Mouse (Mus musculus): ENCODE measurements at regions not wholly inside any gene's neighbourhood (a gene's known extent, or its start where the extent isn't known, plus 50 kb on each side); places are given as distances from the start of the nearest gene placed in this dataset.

DNA sequence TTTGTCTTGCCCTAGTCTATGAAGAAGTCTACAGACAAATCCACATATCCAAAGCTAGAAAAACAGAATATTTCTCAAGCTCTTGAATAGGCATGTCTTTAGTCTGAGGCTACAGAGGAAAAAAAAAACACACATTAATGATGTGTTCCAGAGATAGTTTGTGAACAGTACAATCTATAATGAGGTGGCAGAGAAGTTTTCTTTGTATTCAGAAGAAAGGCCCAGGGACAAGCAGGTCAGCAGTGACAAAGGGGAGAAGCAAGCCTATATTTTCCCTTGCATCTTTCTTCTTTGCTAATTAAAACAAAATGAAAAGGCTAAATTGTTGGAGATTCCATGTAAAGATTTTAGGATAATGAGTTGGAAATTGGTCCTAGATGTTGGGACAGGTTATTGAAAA lies 414.7 kb downstream of the Tmem161b start:
- H3K27ac ChIP-seq = no peak overlapping the region
- H3K9ac ChIP-seq (ENCODE audit: low read depth, low read length) = no peak overlapping the region
- no peaks in the 10 kb centered on the region for H3K79me2 ChIP-seq (replicated peaks; ENCODE audit: control insufficient read depth, insufficient read depth, low read length)
- TF ChIP-seq CTCF (IDR thresholded peaks at IDR 0.05) = no peak
- no peak for TF ChIP-seq POLR2A (IDR thresholded peaks at IDR 0.05; ENCODE audit: insufficient read depth, low read depth, low read length)
- TF ChIP-seq EP300 (IDR thresholded peaks at IDR 0.05; ENCODE audit: insufficient read depth, low read depth, low read length) = no peak
- no peaks in the 10 kb centered on the region for H3K27me3 ChIP-seq (ENCODE audit: control insufficient read depth, insufficient read depth, low read length)
- DNase-seq = no peak
- no peak overlapping the region for H3K4me3 ChIP-seq
- no peaks in the 10 kb centered on the region for H3K36me3 ChIP-seq (ENCODE audit: control insufficient read depth, insufficient read depth, low read length)
- intact Hi-C loops (cut with DNase I) = no loop called here
- no peaks in the 10 kb centered on the region for H3K4me1 ChIP-seq (ENCODE audit: control insufficient read depth, insufficient read depth, low read length)

DNA sequence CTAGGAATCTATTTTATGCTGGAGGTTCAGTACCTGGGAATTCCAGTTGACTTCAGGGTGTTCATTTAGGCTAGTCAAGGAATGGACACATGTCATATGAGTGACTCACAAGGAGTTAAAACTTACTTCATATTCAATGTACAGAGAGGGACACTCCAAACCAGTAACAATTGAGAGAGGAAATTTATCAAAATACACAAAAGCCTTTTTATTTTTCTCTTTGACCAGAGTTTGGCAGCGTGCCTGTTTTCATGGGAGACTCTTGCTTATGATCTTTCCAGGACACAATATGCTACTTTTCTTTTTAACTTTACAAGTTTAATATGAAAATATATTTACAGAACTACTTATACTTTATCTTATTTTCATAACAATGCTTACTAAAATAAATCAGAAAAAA lies 415.5 kb downstream of the Tmem161b start:
- no peak overlapping the region for H3K27ac ChIP-seq
- H3K9ac ChIP-seq (ENCODE audit: low read depth, low read length) = no peak overlapping the region
- H3K79me2 ChIP-seq (replicated peaks; ENCODE audit: control insufficient read depth, insufficient read depth, low read length) = no peaks in the 10 kb centered on the region
- H3K36me3 ChIP-seq (ENCODE audit: control insufficient read depth, insufficient read depth, low read length) = no peaks in the 10 kb centered on the region
- 62% methylated on average over 1 of the region's 1 CpGs for WGBS
- DNase-seq = no peak
- no peaks in the 10 kb centered on the region for H3K27me3 ChIP-seq (ENCODE audit: control insufficient read depth, insufficient read depth, low read length)
- TF ChIP-seq CTCF (IDR thresholded peaks at IDR 0.05) = no peak
- no peak for TF ChIP-seq POLR2A (IDR thresholded peaks at IDR 0.05; ENCODE audit: insufficient read depth, low read depth, low read length)
- no peak for TF ChIP-seq EP300 (IDR thresholded peaks at IDR 0.05; ENCODE audit: insufficient read depth, low read depth, low read length)
- intact Hi-C loops (cut with DNase I) = no loop called here
- no peak overlapping the region for H3K4me3 ChIP-seq
- no peaks in the 10 kb centered on the region for H3K4me1 ChIP-seq (ENCODE audit: control insufficient read depth, insufficient read depth, low read length)

DNA sequence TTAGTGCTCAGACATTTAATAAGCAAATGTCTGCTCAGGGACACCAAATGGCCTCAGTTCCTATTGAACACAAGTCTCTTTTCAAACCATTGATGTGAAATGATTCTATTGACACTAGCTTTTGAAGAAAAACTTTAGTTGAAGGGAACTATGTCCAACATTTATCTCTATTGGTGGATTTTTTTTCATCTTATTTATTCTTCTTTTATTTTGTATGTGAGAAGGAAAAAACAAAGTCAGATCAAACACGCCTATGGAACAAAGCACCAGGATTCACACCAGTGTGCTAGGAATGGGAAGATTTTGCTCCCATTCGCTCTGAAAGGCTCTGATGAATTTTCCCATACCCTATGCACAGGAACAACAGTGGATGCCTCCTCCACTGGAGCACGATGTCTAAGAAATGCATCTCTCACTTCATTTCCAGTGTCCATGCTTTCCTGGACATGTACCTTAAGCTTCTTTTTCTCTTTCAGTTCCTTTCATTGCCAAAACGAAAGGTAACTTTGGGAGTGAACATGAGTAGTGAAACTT lies 416.4 kb downstream of the Tmem161b start:
- H3K27me3 ChIP-seq (ENCODE audit: control insufficient read depth, insufficient read depth, low read length) = no peaks in the 10 kb centered on the region
- no peak overlapping the region for H3K9ac ChIP-seq (ENCODE audit: low read depth, low read length)
- 63% methylated on average over 4 of the region's 4 CpGs for WGBS
- intact Hi-C loops (cut with DNase I) = no loop called here
- H3K27ac ChIP-seq = no peak overlapping the region
- H3K4me1 ChIP-seq (ENCODE audit: control insufficient read depth, insufficient read depth, low read length) = no peaks in the 10 kb centered on the region
- no peak overlapping the region for H3K4me3 ChIP-seq
- TF ChIP-seq POLR2A (IDR thresholded peaks at IDR 0.05; ENCODE audit: insufficient read depth, low read depth, low read length) = no peak
- no peak for TF ChIP-seq CTCF (IDR thresholded peaks at IDR 0.05)
- no peak for TF ChIP-seq EP300 (IDR thresholded peaks at IDR 0.05; ENCODE audit: insufficient read depth, low read depth, low read length)
- DNase-seq = no peak
- no peaks in the 10 kb centered on the region for H3K36me3 ChIP-seq (ENCODE audit: control insufficient read depth, insufficient read depth, low read length)
- H3K79me2 ChIP-seq (replicated peaks; ENCODE audit: control insufficient read depth, insufficient read depth, low read length) = no peaks in the 10 kb centered on the region

DNA sequence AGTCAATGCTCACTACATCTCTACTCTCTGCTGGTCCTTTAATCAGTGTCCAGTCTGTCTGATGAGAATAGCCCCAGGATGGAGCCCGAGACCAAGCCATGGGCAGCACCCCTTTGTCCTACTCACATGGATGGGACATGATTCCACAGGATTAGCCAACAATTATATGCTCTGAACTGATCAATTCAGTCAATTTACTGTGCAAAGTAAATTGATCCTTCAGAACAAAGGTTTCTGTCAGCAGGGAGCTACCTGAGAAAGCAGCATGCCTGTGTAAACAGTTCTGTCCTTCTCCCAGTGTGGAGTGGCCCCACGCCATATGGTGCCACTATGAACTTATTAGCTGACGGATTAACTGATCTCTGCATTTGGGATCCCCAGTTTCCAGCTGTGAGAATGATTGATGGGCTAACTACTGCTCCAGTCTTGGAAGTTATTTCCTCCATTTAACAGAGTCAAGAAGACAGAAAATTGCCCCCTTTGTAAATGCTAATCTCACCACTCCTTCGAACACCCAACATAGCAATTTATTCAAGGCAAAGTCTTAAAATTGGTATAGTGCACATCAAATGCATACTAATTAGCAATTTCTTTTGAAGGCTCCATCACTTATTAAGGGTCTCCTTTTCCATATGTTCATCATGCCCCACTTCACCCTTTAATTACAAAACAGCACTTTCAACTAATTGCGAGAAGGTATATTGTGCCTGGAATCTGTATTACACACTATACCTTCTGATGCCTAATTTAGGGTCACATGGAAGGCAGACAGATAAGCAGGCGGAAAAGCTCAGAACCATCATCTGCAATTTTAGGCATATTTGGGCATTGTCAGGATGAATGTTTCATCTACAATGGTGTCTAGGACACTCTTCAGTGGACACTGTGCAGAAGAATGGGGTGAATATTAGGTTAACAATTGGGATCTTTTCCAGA lies 417.3 kb downstream of the Tmem161b start:
- intact Hi-C loops (cut with DNase I) = no loop called here
- H3K27ac ChIP-seq = no peak overlapping the region
- WGBS = 70% methylated on average over 6 of the region's 6 CpGs
- H3K4me3 ChIP-seq = no peak overlapping the region
- H3K79me2 ChIP-seq (replicated peaks; ENCODE audit: control insufficient read depth, insufficient read depth, low read length) = no peaks in the 10 kb centered on the region
- no peaks in the 10 kb centered on the region for H3K4me1 ChIP-seq (ENCODE audit: control insufficient read depth, insufficient read depth, low read length)
- no peak overlapping the region for H3K9ac ChIP-seq (ENCODE audit: low read depth, low read length)
- no peaks in the 10 kb centered on the region for H3K27me3 ChIP-seq (ENCODE audit: control insufficient read depth, insufficient read depth, low read length)
- no peak for TF ChIP-seq POLR2A (IDR thresholded peaks at IDR 0.05; ENCODE audit: insufficient read depth, low read depth, low read length)
- TF ChIP-seq CTCF (IDR thresholded peaks at IDR 0.05) = no peak
- TF ChIP-seq EP300 (IDR thresholded peaks at IDR 0.05; ENCODE audit: insufficient read depth, low read depth, low read length) = no peak
- H3K36me3 ChIP-seq (ENCODE audit: control insufficient read depth, insufficient read depth, low read length) = no peaks in the 10 kb centered on the region
- DNase-seq = no peak

DNA sequence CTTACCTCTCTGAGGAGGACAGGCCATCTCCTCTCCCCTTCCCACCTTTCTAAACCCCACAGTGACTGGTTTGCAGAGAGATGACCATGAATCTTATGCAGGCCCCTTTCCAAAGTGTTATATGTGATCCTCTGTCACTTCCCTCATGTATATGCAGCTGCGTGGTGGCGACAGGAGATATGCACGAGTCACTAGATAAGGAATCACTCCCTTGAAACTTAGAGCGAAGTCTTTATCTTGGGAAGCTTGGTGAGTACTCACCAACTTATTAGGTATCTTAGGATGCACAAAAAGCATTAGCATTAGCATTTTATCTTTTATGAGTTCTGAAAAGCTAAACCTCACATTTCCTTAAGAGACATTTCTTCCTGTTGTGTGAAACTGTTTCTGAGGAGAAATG lies 421.9 kb downstream of the Tmem161b start:
- H3K4me3 ChIP-seq = no peak overlapping the region
- no peaks in the 10 kb centered on the region for H3K79me2 ChIP-seq (replicated peaks; ENCODE audit: control insufficient read depth, insufficient read depth, low read length)
- H3K9ac ChIP-seq (ENCODE audit: low read depth, low read length) = no peak overlapping the region
- DNase-seq = no peak
- no peak overlapping the region for H3K27ac ChIP-seq
- no peaks in the 10 kb centered on the region for H3K27me3 ChIP-seq (ENCODE audit: control insufficient read depth, insufficient read depth, low read length)
- no peaks in the 10 kb centered on the region for H3K36me3 ChIP-seq (ENCODE audit: control insufficient read depth, insufficient read depth, low read length)
- intact Hi-C loops (cut with DNase I) = no loop called here
- no peak for TF ChIP-seq POLR2A (IDR thresholded peaks at IDR 0.05; ENCODE audit: insufficient read depth, low read depth, low read length)
- TF ChIP-seq CTCF (IDR thresholded peaks at IDR 0.05) = no peak
- TF ChIP-seq EP300 (IDR thresholded peaks at IDR 0.05; ENCODE audit: insufficient read depth, low read depth, low read length) = no peak
- 49% methylated on average over 4 of the region's 4 CpGs for WGBS
- H3K4me1 ChIP-seq (ENCODE audit: control insufficient read depth, insufficient read depth, low read length) = no peaks in the 10 kb centered on the region

DNA sequence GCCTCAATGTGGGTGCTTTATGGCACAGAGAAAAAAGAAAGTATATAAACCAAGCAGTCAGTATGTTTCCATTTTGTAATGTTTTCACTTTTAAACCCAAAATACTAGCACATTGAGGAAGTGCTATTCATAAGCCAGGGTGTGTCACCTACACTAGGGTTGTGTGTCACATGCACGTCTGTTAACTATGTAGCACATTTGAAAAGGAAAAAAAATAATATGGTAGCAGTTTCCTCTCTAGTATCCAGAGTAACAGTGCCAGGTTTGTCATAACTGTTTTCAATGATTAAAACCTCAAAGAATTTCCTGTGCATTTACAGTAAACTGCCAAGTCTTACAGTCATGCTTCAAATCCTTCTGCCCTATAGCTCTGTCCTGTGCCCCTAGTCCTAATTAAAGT lies 424.8 kb downstream of the Tmem161b start:
- intact Hi-C loops (cut with DNase I) = no loop called here
- Histone ChIP-seq H3K79me2 (replicated peaks; ENCODE audit: control insufficient read depth, insufficient read depth, low read length) (no peaks in the 10 kb centered on the region), H3K4me3 (no peak overlapping the region), H3K4me1 (ENCODE audit: control insufficient read depth, insufficient read depth, low read length) (no peaks in the 10 kb centered on the region), H3K36me3 (ENCODE audit: control insufficient read depth, insufficient read depth, low read length) (no peaks in the 10 kb centered on the region), H3K27me3 (ENCODE audit: control insufficient read depth, insufficient read depth, low read length) (no peaks in the 10 kb centered on the region), H3K27ac (no peak overlapping the region), H3K9ac (ENCODE audit: low read depth, low read length) (no peak overlapping the region)
- DNase-seq = no peak
- WGBS = 28% methylated on average over 1 of the region's 1 CpGs
- TF ChIP-seq POLR2A (IDR thresholded peaks at IDR 0.05; ENCODE audit: insufficient read depth, low read depth, low read length) (no peak), EP300 (IDR thresholded peaks at IDR 0.05; ENCODE audit: insufficient read depth, low read depth, low read length) (no peak), CTCF (IDR thresholded peaks at IDR 0.05) (no peak)
